Mouse (Mus musculus) stomach, postnatal 0 days (tissue): ENCODE data around the gene Gse1. TPM values are rescaled to one million over a fixed set of nuclear protein-coding genes. Genes with fewer than 3 reads are reported as not detected.

Source experiments
- ATAC-seq: fragments of 200-750 bp; cut with Nextera tagmentation; 2 replicates; pipeline ENCODE4 v1.8.0; 2017; ENCODE audit not compliant: low FRiP score, low TSS enrichment
- DNase-seq: peaks from one replicate; pipeline ENCODE4 v3.0.0-alpha.2; 2016; ENCODE audit warnings: low spot score
- H3K27ac ChIP-seq: fragments of 300-500 bp; sonication (generic); replicated peaks from 2 replicates; pipeline ENCODE4 v1.5.1; 2014; ENCODE audit warnings: mild to moderate bottlenecking, control low read depth
- H3K27me3 ChIP-seq: fragments of 300-500 bp; sonication (generic); 2 replicates; pipeline ENCODE4 v1.6.1; 2014; ENCODE audit warnings: low read length; ENCODE audit not compliant: control insufficient read depth, insufficient read depth
- H3K36me3 ChIP-seq: fragments of 300-500 bp; sonication (generic); 2 replicates; pipeline ENCODE4 v1.6.1; 2014; ENCODE audit warnings: low read length, mixed read lengths; ENCODE audit not compliant: control insufficient read depth, insufficient read depth
- H3K4me1 ChIP-seq: fragments of 300-500 bp; sonication (generic); replicated peaks from 2 replicates; pipeline ENCODE4 v1.6.1; 2014; ENCODE audit warnings: antibody characterized with exemption; ENCODE audit not compliant: control insufficient read depth, insufficient read depth
- H3K4me2 ChIP-seq: fragments of 300-500 bp; sonication (generic); replicated peaks from 2 replicates; pipeline ENCODE4 v1.6.1; 2014; ENCODE audit warnings: low read depth, mild to moderate bottlenecking, control low read depth, moderate library complexity
- H3K4me3 ChIP-seq: fragments of 300-500 bp; sonication (generic); 2 replicates; pipeline ENCODE4 v1.5.1; 2014; ENCODE audit warnings: low read depth, low read length, control low read depth
- H3K9ac ChIP-seq: fragments of 300-500 bp; sonication (generic); 2 replicates; pipeline ENCODE4 v1.6.1; 2014; ENCODE audit warnings: mild to moderate bottlenecking, low read length, control low read depth, mixed read lengths
- H3K9me3 ChIP-seq: fragments of 300-500 bp; sonication (generic); 2 replicates; pipeline ENCODE4 v1.6.1; 2016; ENCODE audit warnings: low read length; ENCODE audit not compliant: control insufficient read depth
- CTCF ChIP-seq: IDR thresholded peaks from 2 replicates; pipeline ENCODE4 v1.5.1; 2016; ENCODE audit warnings: antibody characterized with exemption, low read depth, mild to moderate bottlenecking, moderate library complexity
- EP300 ChIP-seq: optimal IDR thresholded peaks from 2 replicates; pipeline ENCODE3; 2016; ENCODE audit warnings: antibody characterized with exemption
- WGBS: fragments of 180-500 bp; shearing (Covaris S2); extraction: QIAGEN DNeasy Blood & Tissue Kit; methylation state at CpG from one replicate; pipeline ENCODE4 v1.1.7; 2014; 5-methylcytosine and 5-hydroxymethylcytosine counted together
- polyA plus RNA-seq: library from polyadenylated mRNA; unstranded; fragments of >200 nt; fragmentation: Nextera tagmentation; extraction: Ambion mirVana; gene quantifications from 2 replicates; pipeline ENCODE4 v1.2.1, GENCODE M21; 2015

Gse1 gene
- polyA plus RNA-seq, 1 experiment from 2014 or later: 6.4 TPM

DNA sequence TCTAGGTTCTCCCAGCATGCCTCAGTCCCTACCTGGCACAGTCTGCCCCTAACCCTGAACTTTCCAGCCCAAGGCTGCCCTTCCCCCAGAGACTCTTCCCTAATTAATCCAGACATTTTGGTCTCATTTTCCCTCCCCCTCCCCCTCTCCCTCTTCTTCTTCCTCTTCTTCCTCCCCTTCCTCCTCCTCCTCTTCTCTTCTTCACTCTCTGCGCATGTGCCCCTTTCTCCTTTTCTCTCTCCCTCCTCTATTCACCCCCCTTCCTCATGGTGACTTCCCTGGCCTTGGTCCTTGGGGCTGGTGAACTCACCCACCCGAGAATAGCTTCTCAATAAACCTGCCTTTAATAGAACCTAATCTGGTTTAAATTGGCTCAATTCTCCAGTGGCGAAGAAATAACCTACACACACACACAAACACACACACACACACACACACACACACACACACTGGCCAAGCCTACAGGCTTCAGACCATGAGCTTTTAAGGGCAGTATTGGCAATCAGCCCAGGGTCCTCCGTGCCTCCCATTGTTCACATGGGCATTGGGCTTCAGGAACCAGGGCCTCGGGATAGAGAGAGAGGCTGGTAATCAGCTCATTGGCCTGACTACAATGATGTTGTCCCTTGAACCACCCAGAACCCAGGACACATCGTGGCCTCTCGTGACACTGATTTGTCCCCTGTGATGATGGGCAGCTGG lies 114.7 kb downstream of the Gse1 start:
- H3K27me3 ChIP-seq: no peaks in the 10 kb centered on the region
- WGBS: 64% methylated on average over 7 of the region's 7 CpGs
- no peaks in the 10 kb centered on the region for H3K36me3 ChIP-seq
- no peak overlapping the region for H3K4me3 ChIP-seq
- H3K9ac ChIP-seq: no peak overlapping the region
- ATAC-seq (no peak), DNase-seq (no peak)
- no peak for TF ChIP-seq CTCF
- TF ChIP-seq EP300: no peak
- no peaks in the 10 kb centered on the region for H3K4me1 ChIP-seq
- H3K9me3 ChIP-seq: no peaks in the 10 kb centered on the region
- no peak overlapping the region for H3K4me2 ChIP-seq
- H3K27ac ChIP-seq: no peak overlapping the region

GRCm38 (mm10) chr8:120343582-120343981 lies 115.3 kb downstream of the Gse1 start:
- ATAC-seq (no peak), DNase-seq (no peak)
- Histone ChIP-seq H3K4me1 (no peaks in the 10 kb centered on the region), H3K27ac (no peak overlapping the region), H3K36me3 (no peaks in the 10 kb centered on the region), H3K4me3 (no peak overlapping the region), H3K27me3 (no peaks in the 10 kb centered on the region), H3K9me3 (no peaks in the 10 kb centered on the region), H3K4me2 (no peak overlapping the region), H3K9ac (no peak overlapping the region)
- WGBS: 59% methylated on average over 12 of the region's 12 CpGs
- no peak for TF ChIP-seq CTCF
- no peak for TF ChIP-seq EP300

DNA sequence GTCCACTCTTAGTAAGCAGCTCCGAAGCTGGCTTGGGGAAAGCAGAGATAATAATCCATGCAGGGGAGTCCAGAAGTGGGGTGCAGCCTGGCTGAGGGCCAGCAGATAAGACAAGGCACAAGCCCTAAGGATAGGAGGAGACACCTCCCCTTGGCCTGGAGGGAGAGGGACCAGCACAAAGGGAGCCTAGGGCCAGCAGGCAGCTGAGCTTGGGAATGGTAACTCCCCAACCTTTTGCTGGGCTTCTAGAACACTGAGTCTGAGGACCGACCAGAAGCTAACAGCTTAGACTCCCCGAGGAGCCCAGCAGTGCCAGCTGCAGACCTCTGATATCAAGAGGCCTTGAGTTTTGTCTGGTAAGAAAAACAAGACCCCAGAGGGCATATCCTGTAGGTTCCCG lies 115.9 kb downstream of the Gse1 start:
- Histone ChIP-seq H3K36me3 (no peaks in the 10 kb centered on the region), H3K27me3 (no peaks in the 10 kb centered on the region), H3K4me2 (no peak overlapping the region), H3K9me3 (no peaks in the 10 kb centered on the region), H3K27ac (no peak overlapping the region), H3K4me3 (no peak overlapping the region), H3K4me1 (no peaks in the 10 kb centered on the region), H3K9ac (no peak overlapping the region)
- ATAC-seq (no peak), DNase-seq (no peak)
- WGBS: 38% methylated on average over 4 of the region's 4 CpGs
- no peak for TF ChIP-seq CTCF
- TF ChIP-seq EP300: no peak

GRCm38 (mm10) chr8:120344583-120344982 lies 116.3 kb downstream of the Gse1 start:
- H3K9me3 ChIP-seq: no peaks in the 10 kb centered on the region
- H3K4me1 ChIP-seq: no peaks in the 10 kb centered on the region
- no peaks in the 10 kb centered on the region for H3K27me3 ChIP-seq
- TF ChIP-seq CTCF: no peak
- no peak for TF ChIP-seq EP300
- no peak overlapping the region for H3K4me2 ChIP-seq
- H3K36me3 ChIP-seq: no peaks in the 10 kb centered on the region
- ATAC-seq (no peak), DNase-seq (no peak)
- H3K4me3 ChIP-seq: no peak overlapping the region
- WGBS: 52% methylated on average over 13 of the region's 13 CpGs
- H3K27ac ChIP-seq: no peak overlapping the region
- no peak overlapping the region for H3K9ac ChIP-seq

DNA sequence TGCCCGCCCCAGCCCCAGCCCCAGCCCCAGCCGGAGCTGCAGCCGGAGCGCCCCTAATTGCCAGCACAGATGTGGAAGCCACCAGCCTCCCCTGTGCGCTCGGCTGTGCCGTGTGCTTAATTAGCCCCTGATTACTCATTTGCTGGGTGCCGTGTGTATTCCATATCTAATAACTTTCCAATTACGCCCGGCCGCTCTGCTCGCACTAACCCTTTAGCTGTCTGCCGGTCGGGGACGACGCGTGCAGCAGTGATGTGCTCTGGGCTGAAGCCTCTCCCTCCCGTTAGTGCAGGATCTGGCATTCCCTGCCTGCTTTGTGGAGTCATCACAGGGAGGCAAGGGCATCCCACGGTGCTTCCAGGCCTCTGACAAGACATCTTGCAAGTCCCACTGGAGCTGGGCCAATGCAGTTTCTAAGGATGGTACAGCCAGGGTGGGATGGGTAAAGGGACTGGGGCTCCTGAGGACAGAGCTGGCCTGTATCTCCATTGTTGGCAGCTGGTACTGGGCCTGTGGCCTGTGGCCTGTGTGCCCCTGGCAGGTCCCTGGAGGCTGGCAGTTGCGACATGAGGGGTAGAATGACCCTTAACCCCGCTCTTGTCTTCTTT lies 119.6 kb downstream of the Gse1 start:
- no peak for DNase-seq
- no peak overlapping the region for H3K9ac ChIP-seq

DNA sequence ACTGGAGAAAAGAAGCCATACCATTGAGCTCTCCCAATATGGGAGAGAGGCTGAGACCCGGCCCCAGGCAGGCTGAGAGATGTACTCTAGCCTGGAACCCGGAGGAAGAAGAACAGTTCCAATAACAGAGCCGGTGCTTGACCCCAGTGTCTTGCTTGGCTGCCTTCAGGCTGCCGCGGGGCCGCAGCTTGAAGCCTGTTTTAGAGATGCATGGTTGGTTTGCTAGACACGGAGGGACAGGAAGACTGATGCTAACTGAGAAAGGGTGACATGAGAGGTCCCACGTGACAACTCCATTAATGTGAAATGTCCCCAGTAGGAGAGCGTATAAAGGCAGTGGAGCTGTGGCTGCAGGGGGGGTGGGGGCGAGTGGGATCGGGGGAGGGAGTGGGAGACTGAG lies 120.7 kb downstream of the Gse1 start:
- Histone ChIP-seq H3K27ac (no peak overlapping the region), H3K4me1 (no peaks in the 10 kb centered on the region), H3K4me3 (no peak overlapping the region), H3K36me3 (no peaks in the 10 kb centered on the region), H3K9me3 (no peaks in the 10 kb centered on the region), H3K9ac (no peak overlapping the region), H3K27me3 (no peaks in the 10 kb centered on the region), H3K4me2 (no peak overlapping the region)
- ATAC-seq (no peak), DNase-seq (no peak)
- no peak for TF ChIP-seq CTCF
- no peak for TF ChIP-seq EP300
- 54% methylated on average over 11 of the region's 11 CpGs for WGBS

More for the DNA sequence above, 119.6 kb downstream of the Gse1 start:
- TF ChIP-seq EP300 (no peak), CTCF (no peak)
- no peaks in the 10 kb centered on the region for H3K36me3 ChIP-seq
- WGBS: 87% methylated on average over 21 of the region's 21 CpGs
- H3K27me3 ChIP-seq: no peaks in the 10 kb centered on the region
- H3K4me1 ChIP-seq: no peaks in the 10 kb centered on the region
- no peaks in the 10 kb centered on the region for H3K9me3 ChIP-seq
- ATAC-seq: no peak
- no peak overlapping the region for H3K4me3 ChIP-seq
- no peak overlapping the region for H3K27ac ChIP-seq
- H3K4me2 ChIP-seq: no peak overlapping the region
